Mouse (Mus musculus) adrenal gland, adult 18-20 months (tissue): ENCODE measurements around the gene St6gal1. TPM values are rescaled to one million over a fixed set of nuclear protein-coding genes. Genes with fewer than 3 reads are reported as not detected.
"Not testable (repeated sequence)": the region's sequence is repeated elsewhere in the genome, so short reads cannot be mapped to it uniquely, and the experiment has no call there.

Source experiments
- DNase-seq, 2 experiments: peaks; one replicate each; pipeline ENCODE4 v3.0.0; 2021 to 2022; ENCODE audit warnings: low spot score in 2 of 2
- long read RNA-seq, 2 experiments: library from polyadenylated mRNA; stranded (forward); transcript quantifications; one replicate each; pipeline ENCODE4 v2.0.0; 2021
- total RNA-seq, 2 experiments: library from RNA; stranded (reverse); gene quantifications; 1 replicate in 1 of 2; 2 replicates in 1 of 2; pipeline ENCODE4 v1.2.3; 2021

The St6gal1 gene
- 10 to 100 TPM; 21.8 to 35.6 TPM for total RNA-seq
- long read RNA-seq, experiment 1, full-length matches to known transcripts: 10 of 15 reads
- long read RNA-seq, experiment 1, partial matches to known transcripts: 3 of 15 reads
- long read RNA-seq, experiment 1, other reads (novel, unspliced or antisense): 2 of 15 reads
- long read RNA-seq, experiment 2, full-length matches to known transcripts: 7 of 31 reads
- long read RNA-seq, experiment 2, partial matches to known transcripts: 23 of 31 reads
- long read RNA-seq, experiment 2, other reads (novel, unspliced or antisense): 1 of 31 reads

- DNase-seq: peak; percentile 80 to 82
These were observed at the start of gene St6gal1 for GRCm38 (mm10) chr16:23224671-23225068. Gene St6gal1 (plus strand): TSS chr16:23224740.

GRCm38 (mm10) chr16:23174855-23175254 lies 49.7 kb upstream of the St6gal1 start:
- DNase-seq: no peak

- DNase-seq: no peak
These were observed 48.6 kb upstream of the St6gal1 start for GRCm38 (mm10) chr16:23175956-23176355.

GRCm38 (mm10) chr16:23177856-23178255 lies 46.7 kb upstream of the St6gal1 start:
- DNase-seq: no peak

- no peak for DNase-seq
These were observed 45.7 kb upstream of the St6gal1 start for GRCm38 (mm10) chr16:23178796-23179195.

- not testable (repeated sequence) for DNase-seq
These were observed 45.1 kb upstream of the St6gal1 start for GRCm38 (mm10) chr16:23179436-23179835.

GRCm38 (mm10) chr16:23181054-23181453 lies 43.5 kb upstream of the St6gal1 start:
- no peak for DNase-seq

- DNase-seq: no peak
These were observed 43.1 kb upstream of the St6gal1 start for GRCm38 (mm10) chr16:23181487-23181886.

- no peak for DNase-seq
These were observed 42.5 kb upstream of the St6gal1 start for GRCm38 (mm10) chr16:23181942-23182597.

- DNase-seq: no peak
These were observed 38.7 kb upstream of the St6gal1 start for GRCm38 (mm10) chr16:23185824-23186223.

- no peak for DNase-seq
These were observed 38.1 kb upstream of the St6gal1 start for GRCm38 (mm10) chr16:23186418-23186817.

- DNase-seq: no peak
These were observed 36.6 kb upstream of the St6gal1 start for GRCm38 (mm10) chr16:23187983-23188382.

- DNase-seq: no peak
These were observed 34.9 kb upstream of the St6gal1 start for GRCm38 (mm10) chr16:23189612-23190011.

GRCm38 (mm10) chr16:23191560-23192242 lies 32.8 kb upstream of the St6gal1 start:
- DNase-seq: no peak

GRCm38 (mm10) chr16:23195618-23196017 lies 28.9 kb upstream of the St6gal1 start:
- no peak for DNase-seq

GRCm38 (mm10) chr16:23196296-23196695 lies 28.2 kb upstream of the St6gal1 start:
- no peak for DNase-seq

GRCm38 (mm10) chr16:23196791-23197190 lies 27.7 kb upstream of the St6gal1 start:
- no peak for DNase-seq

- no peak for DNase-seq
These were observed 23.0 kb upstream of the St6gal1 start for GRCm38 (mm10) chr16:23201498-23201897.

- no peak for DNase-seq
These were observed 10.2 kb upstream of the St6gal1 start for GRCm38 (mm10) chr16:23214314-23214713.

GRCm38 (mm10) chr16:23215241-23215900 lies 9.2 kb upstream of the St6gal1 start:
- DNase-seq: no peak

- DNase-seq: no peak
These were observed 8.2 kb upstream of the St6gal1 start for GRCm38 (mm10) chr16:23216366-23216765.

- no peak for DNase-seq
These were observed 6.2 kb upstream of the St6gal1 start for GRCm38 (mm10) chr16:23218313-23218712.
